Mouse (Mus musculus) urinary bladder, postnatal 10 days (tissue): ENCODE results near the gene Ajuba.

Experiments used
- DNase-seq: peaks from one replicate; pipeline ENCODE4 v3.0.0; 2022; ENCODE audit warnings: low spot score

Ajuba gene

GRCm38 (mm10) chr14:54592319-54592934 lies 15.1 kb upstream of the Ajuba start:
- no peak for DNase-seq

- DNase-seq, result no peak
Observed at GRCm38 (mm10) chr14:54591056-54591455, 13.7 kb upstream of the Ajuba start.

DNA sequence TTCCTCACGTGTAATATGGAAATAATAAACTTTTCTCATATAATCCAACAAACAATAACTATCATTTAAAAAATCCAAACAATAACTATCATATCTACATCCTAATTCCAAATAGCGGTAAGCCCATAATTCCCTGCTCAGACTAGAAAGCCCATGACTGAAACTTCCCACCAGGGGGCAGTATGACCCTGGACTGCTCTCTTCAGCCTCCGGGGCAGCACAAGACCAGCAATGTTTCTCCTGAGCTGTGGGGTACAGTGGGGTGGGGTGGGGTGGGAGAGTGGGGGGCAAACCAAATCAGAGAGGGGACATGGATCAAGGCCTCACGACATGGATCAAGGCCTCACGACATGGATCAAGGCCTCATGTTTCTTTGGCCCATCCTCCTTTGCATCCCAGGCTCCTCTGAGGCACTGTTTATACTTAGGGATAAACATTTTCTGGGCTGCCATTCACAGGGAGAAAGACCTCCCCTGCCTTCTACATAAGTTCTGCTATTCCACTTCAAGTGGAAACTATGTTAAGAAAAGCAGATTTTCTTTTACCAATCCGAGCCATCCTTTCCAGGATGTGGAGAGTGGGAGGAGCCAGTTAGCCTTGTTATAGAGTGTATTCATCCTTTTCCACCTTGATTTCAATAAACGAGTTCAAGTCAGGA lies 6.5 kb upstream of the Ajuba start:
- no peak for DNase-seq

GRCm38 (mm10) chr14:54582536-54582935 lies 5.2 kb upstream of the Ajuba start:
- no peak for DNase-seq

- DNase-seq, result no peak
Observed at GRCm38 (mm10) chr14:54579638-54580037, 2.3 kb upstream of the Ajuba start.

DNA sequence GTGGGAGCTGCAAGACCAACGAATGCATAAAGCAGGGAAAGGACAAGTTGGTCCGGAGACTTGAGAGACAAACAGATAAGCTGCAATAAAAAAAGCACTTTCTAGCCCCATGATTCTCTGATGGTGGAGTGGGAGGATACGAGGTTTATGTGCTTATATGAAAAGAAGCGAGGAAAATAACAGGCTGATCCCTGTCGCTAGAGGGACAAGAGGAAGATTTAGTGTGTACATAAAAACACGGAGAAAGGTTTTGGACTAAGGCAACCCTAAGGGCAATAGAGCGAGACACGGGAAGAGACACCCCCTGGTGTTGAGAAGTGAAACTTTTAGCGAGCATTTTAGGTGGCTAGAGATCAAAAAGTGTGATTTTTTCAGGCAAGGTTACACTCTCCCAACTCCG lies 705 bp upstream of the Ajuba start:
- no peak for DNase-seq

GRCm38 (mm10) chr14:54576241-54577088 lies 893 bp downstream of the Ajuba start:
- DNase-seq, result no peak

DNA sequence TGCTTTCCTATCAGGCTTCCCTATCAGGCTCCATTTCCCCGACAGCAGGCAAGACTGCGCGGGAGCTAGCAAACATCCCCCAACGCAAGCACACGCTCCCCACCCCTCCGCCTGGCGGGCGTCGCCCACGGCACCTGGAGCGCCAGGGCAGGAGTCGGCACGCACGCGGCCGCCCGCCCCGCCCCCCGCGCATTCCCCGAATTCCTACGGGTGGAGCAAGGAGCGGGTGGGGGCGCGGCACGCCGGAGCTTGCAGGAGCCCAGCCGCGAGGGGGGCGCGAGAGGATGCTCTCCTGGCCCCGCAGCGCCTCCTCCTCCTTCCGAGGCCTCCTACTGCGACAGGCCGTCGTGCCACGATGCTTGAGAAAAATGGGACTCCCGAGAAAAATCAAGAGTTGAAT lies 1.7 kb downstream of the Ajuba start:
- peak; percentile 65 for DNase-seq

DNA sequence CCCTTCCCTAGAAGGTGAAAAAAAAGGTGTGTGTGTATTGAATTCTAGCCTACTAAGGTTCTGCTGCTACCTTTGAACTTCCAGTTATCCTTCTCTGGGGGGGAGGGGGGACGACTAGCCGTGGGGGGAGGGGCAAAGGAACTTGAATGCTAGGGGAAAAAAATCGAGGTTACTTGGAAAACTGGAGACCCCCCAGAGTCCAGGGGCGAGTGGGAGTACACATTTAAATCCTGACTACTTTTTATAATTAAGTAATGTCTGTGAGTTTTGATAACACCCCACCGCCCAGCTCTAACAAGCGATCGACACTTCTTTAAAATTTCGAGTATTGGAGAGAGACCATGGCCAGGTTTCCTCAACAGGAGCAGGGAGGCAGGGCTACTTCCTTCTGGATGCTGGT lies 2.3 kb downstream of the Ajuba start:
- DNase-seq, result no peak

DNA sequence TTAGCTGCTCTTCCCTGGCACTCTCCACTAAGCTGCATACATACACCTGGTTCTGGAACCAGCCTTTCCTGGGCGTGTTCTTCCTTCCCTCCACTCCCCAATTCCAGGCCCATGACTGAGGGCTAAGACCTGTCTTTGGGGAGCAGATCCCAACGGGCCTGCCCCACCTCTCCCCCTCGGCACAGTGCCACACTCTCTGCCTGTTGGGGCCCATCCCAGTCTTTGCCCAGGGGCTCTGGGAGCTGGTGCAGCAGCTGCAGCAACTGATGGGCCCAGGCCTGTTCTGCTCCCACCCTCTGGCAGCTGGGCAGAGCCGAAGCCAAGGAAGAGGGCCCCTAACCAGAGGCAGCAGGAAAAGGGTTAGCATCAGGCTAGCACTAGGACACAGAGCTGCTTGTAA lies 3.1 kb downstream of the Ajuba start:
- DNase-seq, result no peak

- no peak for DNase-seq
Observed at GRCm38 (mm10) chr14:54572790-54573736, 4.3 kb downstream of the Ajuba start.

DNA sequence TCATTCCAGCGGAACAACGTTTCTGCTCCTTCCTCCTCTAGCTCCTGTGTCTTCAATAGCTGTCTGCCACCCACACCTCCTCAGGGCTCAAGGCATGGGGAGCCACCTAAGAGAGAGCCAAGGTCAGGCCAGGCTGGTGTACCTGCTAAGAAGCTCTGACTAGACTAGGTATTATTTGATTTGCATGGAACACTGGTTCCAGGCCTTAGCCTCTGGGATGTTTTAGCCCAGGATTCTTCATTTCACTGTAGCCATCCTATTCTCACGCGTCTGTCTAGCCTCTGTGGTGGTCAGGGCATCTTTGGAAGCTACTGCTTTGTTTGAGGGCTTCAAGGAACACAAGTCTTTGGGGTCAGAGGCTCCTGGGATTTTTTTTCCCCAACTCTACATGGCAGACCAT lies 5.2 kb downstream of the Ajuba start:
- DNase-seq, result no peak

- no peak for DNase-seq
Observed at GRCm38 (mm10) chr14:54569451-54570392, 7.6 kb downstream of the Ajuba start.

DNA sequence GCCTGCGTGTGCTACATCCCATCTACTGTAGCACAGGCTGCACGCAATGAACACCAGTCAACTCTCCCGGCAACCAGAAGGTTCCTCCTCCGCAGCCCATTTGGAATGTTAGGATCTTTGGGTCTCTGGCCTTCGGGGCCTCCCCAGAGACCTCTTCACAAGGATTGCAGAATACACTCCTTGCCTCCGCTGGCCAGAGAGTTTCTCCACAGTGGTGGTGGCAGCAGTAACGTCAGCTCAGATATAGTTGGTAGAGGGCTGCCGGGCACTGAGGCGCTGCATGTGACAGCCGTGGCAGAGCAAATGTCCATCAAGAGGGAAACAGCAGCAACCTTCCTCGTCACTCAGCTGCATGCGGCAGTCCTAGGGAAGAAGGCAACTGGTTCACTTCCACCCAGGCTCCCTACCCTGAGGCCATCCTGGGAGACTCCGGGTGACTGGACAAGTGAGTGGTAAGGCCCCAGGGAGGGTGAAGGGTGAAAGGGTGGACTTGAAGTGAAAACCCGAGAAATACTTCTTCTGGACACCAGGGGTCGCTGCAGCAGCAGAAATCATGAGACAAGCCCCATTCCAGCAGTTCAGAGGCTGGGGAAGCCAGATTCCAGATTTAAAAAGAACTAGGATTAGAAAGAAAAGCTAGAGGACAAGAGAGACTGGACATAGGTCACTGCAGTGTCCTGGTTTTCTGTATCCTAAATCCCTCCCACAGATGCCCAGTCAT lies 8.5 kb downstream of the Ajuba start:
- no peak for DNase-seq

DNA sequence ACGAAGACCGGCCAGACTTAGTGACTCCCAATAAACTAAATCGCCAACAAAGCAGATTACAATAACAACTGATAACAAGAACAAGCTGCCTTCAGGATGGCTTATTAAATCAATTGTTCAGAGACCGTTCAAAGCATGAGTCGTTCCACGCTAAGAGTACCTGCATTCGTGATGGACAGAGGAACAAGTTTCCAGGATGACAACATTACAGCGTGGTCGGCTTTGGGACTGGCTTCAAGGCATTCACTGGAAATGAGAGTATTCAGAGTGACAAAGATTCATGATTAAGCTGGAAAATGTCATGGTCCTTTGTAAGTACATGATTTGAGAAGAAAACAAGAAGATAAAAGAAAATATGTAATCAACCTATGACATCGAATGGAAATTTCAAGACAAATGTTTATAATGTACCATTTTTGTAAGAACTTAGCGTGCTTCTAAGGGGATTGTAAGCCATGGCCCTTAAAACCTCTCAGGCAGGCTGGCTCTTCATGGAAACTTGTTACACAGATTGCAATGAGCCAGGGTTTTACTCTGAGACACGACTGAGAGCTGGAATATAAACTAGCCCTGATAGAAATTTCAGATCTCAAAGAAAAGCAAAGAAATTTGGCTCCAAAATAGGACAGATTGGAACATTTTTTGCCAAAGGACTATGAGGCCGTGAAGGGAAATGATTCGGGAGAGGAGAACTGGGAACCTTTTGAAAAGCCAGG lies 16.7 kb downstream of the Ajuba start:
- no peak for DNase-seq

DNA sequence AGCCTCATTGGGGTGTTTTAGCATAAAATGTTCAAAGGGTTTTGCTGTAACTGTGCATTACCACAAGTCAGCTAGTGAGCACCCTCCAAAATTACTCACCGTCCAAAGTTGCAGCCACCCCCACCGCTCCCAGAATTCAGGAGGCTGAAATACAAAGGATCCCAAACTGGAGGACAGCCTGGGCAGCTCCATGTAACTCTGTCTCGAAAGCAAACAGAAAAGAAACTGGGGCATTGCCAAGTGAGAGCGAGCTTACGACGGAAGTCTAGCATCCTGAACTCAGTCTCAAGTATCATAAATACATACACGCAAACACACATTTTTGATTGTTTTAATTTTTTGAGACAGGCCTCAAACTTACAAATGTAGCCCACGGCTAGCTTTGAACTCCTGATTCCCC lies 20.0 kb downstream of the Ajuba start:
- no peak for DNase-seq

GRCm38 (mm10) chr14:54553975-54554769 lies 23.2 kb downstream of the Ajuba start, which contains the start of gene Haus4:
TSS of gene Haus4 (minus strand) at chr14:54554616.
- DNase-seq, result no peak

GRCm38 (mm10) chr14:54553454-54553974 lies 23.8 kb downstream of the Ajuba start:
- no peak for DNase-seq
